Mouse (Mus musculus) brown adipose tissue, adult 24 weeks (tissue): Measurements from ENCODE around the gene Exoc3l. TPM values are rescaled to one million over a fixed set of nuclear protein-coding genes. Genes with fewer than 3 reads are reported as not detected.

Experiments
- H3K27ac ChIP-seq: fragments of 200-500 bp; replicated peaks from 2 replicates; pipeline ENCODE4 v1.5.1; 2012; ENCODE audit warnings: low read depth, mild to moderate bottlenecking, low read length
- H3K4me1 ChIP-seq: fragments of 200-500 bp; 2 replicates; pipeline ENCODE4 v1.6.1; 2012; ENCODE audit warnings: low read length, mixed read lengths; ENCODE audit not compliant: control insufficient read depth, insufficient read depth, insufficient read length
- H3K4me3 ChIP-seq: fragments of 200-500 bp; 2 replicates; pipeline ENCODE4 v1.5.1; 2012; ENCODE audit warnings: low read depth, mild to moderate bottlenecking, low read length, moderate library complexity; ENCODE audit not compliant: insufficient read depth
- polyA plus RNA-seq: library from polyadenylated mRNA; stranded (reverse); fragments of >200 nt; gene quantifications from 2 replicates; pipeline ENCODE4 v1.2.4, GENCODE M21; 2012; ENCODE audit not compliant: missing spikeins, insufficient read depth, insufficient read length

Gene Exoc3l
- polyA plus RNA-seq, 1 experiment, result 0.83 TPM

GRCm38 (mm10) chr8:105326141-105326672, 30.3 kb upstream of the Exoc3l start, which contains the start of the genes Lrrc29 and Tmem208:
Gene Lrrc29 (minus strand): TSS chr8:105326278.
Gene Tmem208 (plus strand): TSS chr8:105326354.
- Histone ChIP-seq H3K27ac (peak within 1 kb of the TSS; percentile 75), H3K4me1 (peaks cover 7% of the 10 kb centered on the region; the same call in 1 of the 2 replicates)

GRCm38 (mm10) chr8:105325641-105326093, 29.8 kb upstream of the Exoc3l start:
- Histone ChIP-seq H3K4me3 (peak overlapping the region; percentile 77), H3K27ac (peak overlapping the region; percentile 74), H3K4me1 (peaks cover 7% of the 10 kb centered on the region; the same call in 1 of the 2 replicates)

More at GRCm38 (mm10) chr8:105326141-105326672, 30.3 kb upstream of the Exoc3l start, which contains the start of the genes Lrrc29 and Tmem208:
- H3K4me3 ChIP-seq, result peak within 1 kb of the TSS; percentile 77

- Histone ChIP-seq H3K4me1 (peaks cover 7% of the 10 kb centered on the region; the same call in 1 of the 2 replicates), H3K4me3 (no peak overlapping the region), H3K27ac (no peak overlapping the region)
Observed at GRCm38 (mm10) chr8:105323183-105323582, 27.3 kb upstream of the Exoc3l start.

- no peak overlapping the region for H3K27ac ChIP-seq
- H3K4me3 ChIP-seq, result no peak overlapping the region
- H3K4me1 ChIP-seq, result no peaks in the 10 kb centered on the region
Observed at GRCm38 (mm10) chr8:105318662-105319190, 22.8 kb upstream of the Exoc3l start.

- no peak overlapping the region for H3K4me3 ChIP-seq
- H3K27ac ChIP-seq, result no peak overlapping the region
- no peaks in the 10 kb centered on the region for H3K4me1 ChIP-seq
Observed at GRCm38 (mm10) chr8:105317941-105318340, 22.0 kb upstream of the Exoc3l start.

GRCm38 (mm10) chr8:105315073-105315769, 19.3 kb upstream of the Exoc3l start:
- H3K27ac ChIP-seq, result no peak overlapping the region
- H3K4me1 ChIP-seq, result no peaks in the 10 kb centered on the region
- H3K4me3 ChIP-seq, result no peak overlapping the region

- Histone ChIP-seq H3K27ac (no peak overlapping the region), H3K4me1 (no peaks in the 10 kb centered on the region), H3K4me3 (no peak overlapping the region)
Observed at GRCm38 (mm10) chr8:105313622-105314402, 17.9 kb upstream of the Exoc3l start.

GRCm38 (mm10) chr8:105312891-105313481, 17.1 kb upstream of the Exoc3l start:
- H3K27ac ChIP-seq, result no peak overlapping the region
- no peaks in the 10 kb centered on the region for H3K4me1 ChIP-seq
- no peak overlapping the region for H3K4me3 ChIP-seq

GRCm38 (mm10) chr8:105311718-105312117, 15.8 kb upstream of the Exoc3l start:
- H3K27ac ChIP-seq, result no peak overlapping the region
- no peaks in the 10 kb centered on the region for H3K4me1 ChIP-seq
- no peak overlapping the region for H3K4me3 ChIP-seq

- no peak overlapping the region for H3K27ac ChIP-seq
- peaks cover 3% of the 10 kb centered on the region; the same call in 1 of the 2 replicates for H3K4me1 ChIP-seq
- H3K4me3 ChIP-seq, result no peak overlapping the region
Observed at GRCm38 (mm10) chr8:105310118-105310517, 14.2 kb upstream of the Exoc3l start.

GRCm38 (mm10) chr8:105309142-105309847, 13.4 kb upstream of the Exoc3l start:
- H3K4me3 ChIP-seq, result no peak overlapping the region
- peaks cover 5% of the 10 kb centered on the region; the same call in 1 of the 2 replicates for H3K4me1 ChIP-seq
- no peak overlapping the region for H3K27ac ChIP-seq

GRCm38 (mm10) chr8:105308428-105308827, 12.5 kb upstream of the Exoc3l start:
- Histone ChIP-seq H3K4me3 (no peak overlapping the region), H3K4me1 (peaks cover 5% of the 10 kb centered on the region; the same call in 1 of the 2 replicates), H3K27ac (no peak overlapping the region)

- Histone ChIP-seq H3K27ac (no peak overlapping the region), H3K4me3 (no peak overlapping the region), H3K4me1 (peaks cover 5% of the 10 kb centered on the region; the same call in 1 of the 2 replicates)
Observed at GRCm38 (mm10) chr8:105307670-105308069, 11.8 kb upstream of the Exoc3l start.

- Histone ChIP-seq H3K4me3 (no peak overlapping the region), H3K4me1 (peaks cover 5% of the 10 kb centered on the region; the same call in 1 of the 2 replicates), H3K27ac (no peak overlapping the region)
Observed at GRCm38 (mm10) chr8:105306146-105306691, 10.3 kb upstream of the Exoc3l start.
